Mouse (Mus musculus) brain, embryonic 14.5 days (tissue): ENCODE data around the gene Spry1. TPM values are rescaled to one million over a fixed set of nuclear protein-coding genes. Genes with fewer than 3 reads are reported as not detected.

Experiments
- DNase-seq: peaks from one replicate; pipeline ENCODE4 v3.0.0-alpha.2; 2011; ENCODE audit warnings: low read depth
- CTCF ChIP-seq: fragments of 200-500 bp; IDR thresholded peaks from 2 replicates; pipeline ENCODE4 v1.5.1; 2012; ENCODE audit warnings: inconsistent platforms, mild to moderate bottlenecking, moderate library complexity, borderline replicate concordance; ENCODE audit not compliant: insufficient read depth, insufficient read length; ENCODE audit errors: extremely low read depth
- POLR2A ChIP-seq: fragments of 200-500 bp; IDR thresholded peaks from 2 replicates; pipeline ENCODE4 v1.6.1; 2012; ENCODE audit warnings: mild to moderate bottlenecking, inconsistent platforms, borderline replicate concordance; ENCODE audit not compliant: poor library complexity, insufficient read depth, insufficient read length, severe bottlenecking; ENCODE audit errors: extremely low read depth
- polyA plus RNA-seq: library from polyadenylated mRNA; depleted of rRNA; stranded (reverse); fragments of >200 nt; gene quantifications from 2 replicates; pipeline ENCODE4 v1.2.3, GENCODE M21; 2012

Gene Spry1
- polyA plus RNA-seq, 1 experiment = 20.2 TPM

DNA sequence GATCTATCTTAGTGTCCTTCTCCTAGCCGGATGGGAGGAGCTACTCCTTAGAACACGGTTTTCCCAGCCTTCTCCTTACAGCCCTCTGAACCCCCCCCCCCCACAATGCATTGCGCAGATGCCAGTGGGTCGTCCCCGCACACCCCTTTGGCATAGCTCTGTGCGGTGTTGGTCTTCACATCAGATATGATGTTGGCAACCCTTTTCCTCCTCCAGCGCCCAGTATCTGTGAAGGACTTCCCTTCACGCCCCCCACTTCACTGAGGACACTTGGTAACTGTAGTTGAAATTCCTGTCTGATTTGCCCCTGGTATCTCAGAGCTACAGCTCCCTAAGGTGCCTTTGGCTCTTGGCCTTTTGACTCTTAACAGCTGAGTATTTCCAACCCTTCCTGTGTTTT is 4.2 kb downstream of the Spry1 start:
- no peak for DNase-seq
- no peak for TF ChIP-seq CTCF
- no peak for TF ChIP-seq POLR2A

DNA sequence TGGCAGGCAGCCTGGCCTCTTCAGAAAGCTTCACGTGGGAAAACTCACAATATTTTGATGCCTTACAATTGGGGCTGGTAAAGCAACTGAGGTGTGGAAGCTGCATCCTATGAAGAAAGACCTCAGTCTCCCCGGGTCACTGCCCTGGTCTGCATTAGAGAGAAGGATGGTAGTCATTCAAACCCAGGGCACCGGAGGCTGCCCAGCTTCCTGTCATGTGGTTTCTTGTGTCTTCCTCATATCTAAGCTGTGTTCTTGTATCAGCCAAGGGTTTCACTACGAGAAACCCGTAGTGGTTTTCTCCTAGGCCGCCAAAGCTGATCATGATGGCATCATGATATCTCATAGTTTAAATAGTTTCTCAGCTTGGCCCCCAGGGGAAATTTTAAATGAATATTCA is 5.3 kb downstream of the Spry1 start:
- no peak for TF ChIP-seq POLR2A
- no peak for TF ChIP-seq CTCF
- DNase-seq = no peak

DNA sequence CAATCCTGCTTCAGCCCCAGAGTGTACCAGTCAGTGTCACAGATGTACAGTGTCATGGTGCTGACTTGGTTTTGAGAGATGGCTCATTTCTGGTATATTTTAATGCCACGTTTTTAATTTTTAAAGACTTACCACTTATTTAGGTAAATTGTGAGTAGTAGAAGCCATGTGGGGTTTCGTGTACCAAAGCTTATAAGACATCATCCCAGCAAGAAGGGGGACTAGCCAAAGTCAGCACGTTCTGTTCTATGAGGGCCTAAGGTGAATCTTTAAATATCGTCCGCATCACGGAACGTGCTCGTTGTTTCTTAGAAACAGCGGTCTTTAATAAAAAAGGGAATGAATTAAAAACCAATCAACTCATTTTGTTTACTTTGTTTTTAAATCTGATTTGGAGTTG is 6.5 kb downstream of the Spry1 start:
- no peak for TF ChIP-seq POLR2A
- TF ChIP-seq CTCF = no peak
- DNase-seq = no peak

DNA sequence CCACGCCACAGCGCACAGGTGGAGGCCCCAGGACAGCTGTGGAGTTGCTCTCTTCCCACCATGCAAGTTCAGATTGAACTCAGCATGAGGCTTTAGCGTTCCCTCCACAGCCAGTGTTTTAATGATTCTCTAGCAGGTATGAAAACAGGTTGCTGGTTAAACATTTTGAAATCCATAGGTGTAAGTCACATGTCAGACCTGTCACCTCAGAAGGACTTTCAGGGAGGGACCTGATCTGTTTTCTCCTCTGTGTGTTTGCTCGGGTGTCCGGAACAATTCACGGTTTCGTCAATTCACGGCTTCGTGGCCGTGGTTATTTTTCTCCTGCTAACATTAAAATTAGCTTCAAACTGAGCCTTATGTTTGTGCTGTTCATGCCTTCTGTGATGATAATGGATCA is 7.5 kb downstream of the Spry1 start:
- DNase-seq = no peak
- TF ChIP-seq POLR2A = no peak
- no peak for TF ChIP-seq CTCF

DNA sequence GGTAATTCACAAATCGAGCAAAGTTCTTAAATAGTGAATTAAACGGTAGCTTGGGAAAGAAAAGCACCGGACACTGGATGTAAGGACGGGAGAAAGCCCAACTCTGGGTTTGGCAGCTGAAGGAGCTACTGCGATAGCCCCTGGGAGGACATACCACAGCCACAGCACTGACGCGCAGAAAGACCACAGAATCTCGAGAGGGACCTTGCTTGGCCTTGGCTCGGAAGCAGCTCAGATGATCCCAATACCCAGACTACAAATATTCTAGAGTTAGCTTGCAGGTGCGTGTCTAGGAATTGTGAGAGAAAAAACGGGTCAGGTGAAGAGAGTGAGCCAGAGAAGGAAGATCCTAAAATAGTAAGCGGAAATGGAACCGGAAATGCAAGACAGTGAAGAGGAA is 8.5 kb downstream of the Spry1 start:
- DNase-seq = no peak

DNA sequence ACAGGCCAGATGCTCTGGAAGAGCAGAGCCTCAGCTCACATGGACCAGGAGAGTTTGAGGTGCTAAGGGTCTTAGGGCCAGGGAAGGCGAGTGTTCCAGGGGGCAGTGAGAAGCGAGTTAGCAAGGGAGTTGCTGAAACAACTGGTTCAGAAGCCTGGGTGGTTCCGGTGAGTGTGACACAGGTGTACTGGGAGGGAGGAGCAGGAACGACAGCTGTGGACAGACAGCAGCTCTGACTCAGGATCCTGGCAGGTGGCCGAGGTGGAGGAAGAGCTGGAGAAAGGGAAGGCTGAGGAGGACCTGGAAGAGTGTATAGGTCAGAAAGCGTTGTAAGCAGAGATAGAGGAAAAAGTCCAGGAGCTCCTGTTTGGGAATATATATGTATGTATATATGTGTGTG is 9.5 kb downstream of the Spry1 start:
- DNase-seq = no peak
- TF ChIP-seq CTCF (no peak), POLR2A (no peak)

More for the DNA sequence above, 8.5 kb downstream of the Spry1 start:
- TF ChIP-seq POLR2A (no peak), CTCF (no peak)

DNA sequence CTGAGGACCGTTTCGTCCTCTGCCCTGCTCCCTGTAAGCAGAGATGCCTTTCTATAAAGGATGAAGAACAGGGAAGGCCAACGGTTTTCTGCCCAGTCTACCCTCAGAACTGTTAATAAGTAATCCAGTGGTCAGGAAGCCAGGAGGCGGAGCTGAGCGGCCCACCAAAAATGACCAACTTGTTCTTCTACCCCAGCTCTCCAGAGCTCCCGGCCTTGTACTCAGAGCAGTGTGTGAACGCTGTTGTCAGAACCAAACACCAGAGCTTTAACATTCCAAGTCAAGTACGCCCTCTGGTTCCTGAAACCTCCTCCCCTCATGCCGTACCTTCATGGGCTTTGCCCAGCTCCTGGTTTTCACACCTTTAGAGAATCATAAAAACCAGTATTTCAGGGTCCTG is 12.8 kb downstream of the Spry1 start:
- TF ChIP-seq POLR2A (no peak), CTCF (no peak)
- DNase-seq = no peak

DNA sequence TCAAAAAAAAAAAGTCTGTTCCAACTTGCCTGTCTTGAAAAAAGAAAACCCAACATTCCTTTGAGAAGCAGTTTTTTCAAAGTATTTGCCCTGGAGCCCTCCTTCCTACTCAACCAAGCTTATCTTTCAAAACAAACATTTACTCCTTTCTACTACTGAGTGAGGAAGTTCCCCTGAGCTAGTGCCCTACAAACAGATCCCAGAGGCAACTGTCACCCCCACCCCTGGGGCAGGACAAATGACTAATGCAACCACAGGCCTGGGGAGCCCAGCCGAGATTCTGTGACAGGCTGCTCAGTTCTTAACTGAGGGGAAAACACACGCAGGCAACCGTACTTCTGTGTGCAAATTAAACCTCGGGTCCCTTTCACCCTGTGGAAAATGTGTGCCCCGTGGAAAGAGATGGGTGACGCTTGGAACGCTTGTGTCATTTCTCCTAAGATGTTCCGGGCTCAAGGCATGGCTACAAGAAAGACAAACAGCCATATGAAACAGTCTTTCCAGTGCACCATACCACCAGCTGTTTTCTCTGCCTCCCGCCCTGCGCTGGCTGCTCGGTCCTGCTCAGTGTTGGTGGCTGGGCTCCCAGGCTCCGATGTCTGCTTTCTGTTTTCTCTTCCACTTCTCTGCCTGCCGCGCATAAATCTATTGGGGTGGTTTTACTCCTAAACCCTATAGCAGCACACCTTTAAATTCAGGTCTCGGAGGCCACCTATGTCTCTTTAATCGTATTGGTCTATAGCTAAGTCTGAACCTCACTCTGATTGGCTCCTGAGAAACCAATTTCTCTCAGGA is 14.4 kb downstream of the Spry1 start:
- DNase-seq = no peak
- TF ChIP-seq POLR2A (no peak), CTCF (no peak)

DNA sequence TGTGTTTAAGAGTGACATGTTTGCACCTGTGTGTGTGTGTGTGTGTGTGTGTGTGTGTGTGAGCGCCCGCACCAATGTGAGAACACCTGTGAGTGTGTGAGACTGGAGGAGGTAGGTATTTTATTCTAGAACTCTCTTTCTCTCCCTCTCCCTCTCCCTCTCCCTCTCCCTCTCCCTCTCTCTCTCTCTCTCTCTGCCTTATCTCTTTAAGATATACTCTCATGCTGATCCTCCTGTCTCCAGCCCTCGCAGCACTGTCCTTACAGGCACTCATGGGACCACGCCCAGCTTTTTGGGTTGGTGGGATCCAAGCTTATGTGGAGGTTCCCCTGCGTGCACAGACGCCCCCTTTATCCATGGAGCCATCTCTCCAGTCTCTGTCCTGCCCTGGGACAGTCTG is 15.0 kb downstream of the Spry1 start:
- no peak for DNase-seq
- TF ChIP-seq CTCF = no peak
- TF ChIP-seq POLR2A = no peak

DNA sequence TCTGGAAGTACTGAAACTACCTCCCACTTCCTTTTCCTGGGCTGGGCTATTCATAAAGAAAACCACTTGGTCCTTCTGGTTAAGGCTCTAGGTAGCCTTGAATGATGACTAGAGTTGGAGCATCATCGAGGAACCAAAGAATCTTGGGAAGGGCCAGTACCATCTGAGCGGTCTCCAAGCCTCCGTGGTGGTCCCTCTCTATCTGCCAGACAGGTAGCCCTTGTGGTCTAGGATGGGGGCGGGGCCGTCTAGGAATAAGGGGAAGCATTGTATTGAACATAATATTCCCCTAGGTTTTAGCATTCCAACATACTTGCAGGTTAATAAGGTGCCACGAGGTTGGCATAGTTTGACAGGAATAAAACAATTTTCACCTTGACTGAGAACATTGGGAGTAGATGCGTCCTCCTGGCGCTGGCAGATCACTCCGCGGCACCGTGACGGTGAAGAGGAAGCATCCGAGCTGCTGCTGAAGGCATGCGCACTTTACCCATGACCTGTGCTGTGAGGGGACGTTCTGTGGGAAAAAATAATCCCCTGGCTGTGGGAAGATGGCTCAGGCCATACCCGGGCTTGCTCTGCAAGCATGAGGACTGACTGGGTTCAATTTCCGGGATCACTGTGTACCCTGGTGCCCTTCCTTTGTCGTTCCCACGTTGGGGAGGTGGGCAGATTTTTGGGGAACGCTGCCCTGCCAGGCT is 16.3 kb downstream of the Spry1 start:
- TF ChIP-seq CTCF = no peak
- no peak for TF ChIP-seq POLR2A
- DNase-seq = peak; percentile 82

DNA sequence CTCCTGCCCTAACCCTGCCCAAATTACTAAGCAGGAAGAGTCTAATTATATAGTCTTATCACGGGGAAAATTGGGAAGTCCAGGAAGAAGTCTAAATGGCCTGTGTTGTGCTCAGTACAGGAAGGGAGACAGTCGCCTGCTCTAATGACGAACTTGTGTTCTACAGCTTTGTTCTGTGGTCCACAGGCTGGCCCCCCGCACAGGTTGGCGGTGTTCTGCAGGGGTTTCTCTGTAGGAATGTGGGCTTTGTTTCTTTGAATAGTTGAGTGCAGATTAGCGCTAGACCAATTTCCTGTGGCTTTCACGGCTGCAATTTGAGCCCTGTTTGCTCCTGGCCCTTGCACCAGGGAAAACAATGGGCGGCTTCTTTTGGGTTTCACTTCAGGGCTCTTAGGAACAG is 17.3 kb downstream of the Spry1 start:
- no peak for TF ChIP-seq POLR2A
- no peak for TF ChIP-seq CTCF

DNA sequence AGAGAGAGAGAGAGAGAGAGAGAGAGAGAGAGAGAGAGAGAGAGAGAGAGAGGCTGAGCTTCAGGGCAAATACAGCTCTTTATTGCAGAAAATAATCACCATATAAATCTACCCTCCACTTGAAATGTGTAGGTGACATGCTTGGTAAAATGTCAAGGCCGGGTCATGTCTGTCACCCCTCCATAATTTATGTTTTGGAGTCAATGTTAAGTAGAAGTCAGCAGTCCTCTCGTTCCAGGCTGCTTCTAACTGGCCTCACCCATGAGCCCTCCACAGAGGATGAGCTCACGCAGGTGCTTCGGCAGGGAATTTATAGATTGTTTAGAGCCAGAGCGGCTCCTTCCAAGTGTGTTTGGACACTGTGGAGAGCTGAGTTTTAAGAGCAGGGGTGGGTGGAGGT is 18.4 kb downstream of the Spry1 start:
- no peak for DNase-seq
- no peak for TF ChIP-seq POLR2A
- no peak for TF ChIP-seq CTCF

More for the DNA sequence above, 17.3 kb downstream of the Spry1 start:
- peak; percentile 56 for DNase-seq
